Mouse (Mus musculus) heart, adult 11 months (tissue): Measurements from ENCODE around the gene Hist1h4c.

ENCODE experiments used
- DNase-seq: peaks from one replicate; pipeline ENCODE4 v3.0.0; 2022

Hist1h4c gene

DNA sequence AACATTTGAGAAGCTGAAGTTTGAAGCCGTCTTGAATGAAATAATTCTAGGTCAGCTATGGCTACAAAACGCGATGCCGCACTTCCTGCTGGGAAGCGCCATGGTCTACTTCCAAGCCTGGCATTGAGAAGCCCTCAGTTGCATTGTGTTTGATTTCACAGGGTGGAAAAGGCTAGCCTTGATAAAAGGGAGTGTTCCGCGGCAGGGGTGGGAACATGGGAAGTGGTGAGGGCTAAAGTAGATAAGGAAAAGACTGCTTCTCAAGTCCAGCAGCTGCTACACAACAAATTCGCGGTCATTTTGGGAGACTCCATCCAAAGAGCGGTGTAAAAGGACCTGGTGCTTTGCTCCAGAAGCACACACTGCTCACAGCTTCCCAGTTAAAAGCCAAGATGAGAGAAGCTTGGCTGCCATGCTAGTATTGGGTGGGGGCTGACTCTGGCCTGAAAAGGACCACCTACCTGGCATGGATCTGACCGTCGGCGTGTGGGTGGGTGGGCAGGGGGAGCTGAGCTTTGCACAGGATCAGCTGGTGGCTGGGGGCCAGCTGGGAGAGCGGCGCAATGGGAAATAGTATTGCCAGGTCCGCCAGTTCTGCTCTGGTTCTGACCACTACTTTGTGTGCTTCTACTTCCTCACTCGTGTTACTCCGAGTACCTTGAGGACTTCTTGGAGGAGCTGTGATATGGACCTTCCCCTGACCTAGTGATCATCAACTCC lies 30.4 kb upstream of the Hist1h4c start:
- DNase-seq, result peak; percentile 91

DNA sequence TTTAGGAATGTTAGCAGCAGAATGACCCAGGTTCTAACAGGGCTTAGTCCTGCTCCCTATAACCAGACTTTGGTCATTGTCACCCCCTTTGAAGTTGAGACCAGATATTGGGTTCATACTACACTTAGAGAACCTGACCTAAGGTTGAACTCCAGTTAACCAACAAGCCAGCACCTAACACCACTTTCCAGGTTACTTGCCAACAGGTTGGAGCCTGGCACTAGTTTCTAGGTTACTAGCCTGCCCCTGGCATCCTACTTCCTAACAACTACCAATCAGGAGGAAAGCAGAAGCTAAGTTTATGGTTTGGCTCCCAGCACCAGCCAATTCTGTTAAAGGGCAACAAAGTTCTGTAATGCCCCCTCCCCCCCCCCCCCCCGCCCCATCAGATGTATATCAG lies 27.0 kb upstream of the Hist1h4c start:
- peak; percentile 50 for DNase-seq

DNA sequence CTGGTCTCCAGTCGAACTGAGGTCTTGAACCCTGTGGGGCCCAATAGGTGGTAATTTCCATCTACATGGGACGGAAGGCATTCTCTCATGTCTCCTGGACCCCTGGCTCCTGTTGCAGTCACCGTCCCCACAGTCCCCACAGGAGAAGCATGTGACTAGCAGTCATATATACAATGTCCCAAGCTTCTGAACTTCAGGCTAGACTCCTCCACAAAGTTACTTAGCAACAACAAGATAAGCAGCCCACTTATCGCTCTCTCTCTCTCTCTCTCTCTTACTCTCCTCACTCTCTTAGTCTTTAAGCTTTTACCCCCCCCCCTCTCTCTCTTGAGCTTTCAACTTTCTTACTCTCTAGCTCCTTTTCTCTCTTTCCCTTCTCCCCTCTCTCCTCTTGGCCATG lies 26.0 kb upstream of the Hist1h4c start:
- DNase-seq, result no peak

DNA sequence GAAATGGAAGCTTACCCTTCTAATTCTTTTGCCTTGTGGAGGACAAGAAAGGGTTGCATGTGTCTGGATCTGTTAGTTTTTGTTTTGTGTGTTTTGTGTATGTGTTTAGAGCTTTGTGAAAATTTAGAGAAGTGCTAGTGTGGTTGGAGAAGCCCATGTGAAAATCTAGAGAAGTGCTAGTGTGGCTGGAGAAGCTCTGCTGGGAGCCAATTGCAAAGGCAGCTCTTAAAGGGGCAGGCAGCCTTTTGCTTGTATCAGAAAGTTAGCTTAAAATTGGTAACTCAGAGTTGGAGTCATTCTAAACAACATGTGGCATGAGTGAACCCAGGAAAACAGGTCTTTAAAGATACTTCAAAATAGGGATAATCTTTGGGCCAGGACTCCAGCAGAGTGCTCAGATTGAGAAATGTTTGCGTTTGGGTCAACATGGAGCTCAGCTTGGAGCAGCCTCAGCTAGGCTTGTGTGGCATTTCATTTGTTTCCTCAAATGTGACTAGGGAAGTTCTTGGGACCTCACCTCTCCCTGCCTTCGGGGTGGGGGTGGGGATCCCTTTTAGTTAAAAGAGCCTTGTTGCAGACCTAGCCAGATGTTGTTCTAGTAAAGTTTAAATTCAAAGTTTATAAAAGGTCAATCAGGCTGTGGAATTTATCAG lies 19.5 kb upstream of the Hist1h4c start:
- peak; percentile 86 for DNase-seq

DNA sequence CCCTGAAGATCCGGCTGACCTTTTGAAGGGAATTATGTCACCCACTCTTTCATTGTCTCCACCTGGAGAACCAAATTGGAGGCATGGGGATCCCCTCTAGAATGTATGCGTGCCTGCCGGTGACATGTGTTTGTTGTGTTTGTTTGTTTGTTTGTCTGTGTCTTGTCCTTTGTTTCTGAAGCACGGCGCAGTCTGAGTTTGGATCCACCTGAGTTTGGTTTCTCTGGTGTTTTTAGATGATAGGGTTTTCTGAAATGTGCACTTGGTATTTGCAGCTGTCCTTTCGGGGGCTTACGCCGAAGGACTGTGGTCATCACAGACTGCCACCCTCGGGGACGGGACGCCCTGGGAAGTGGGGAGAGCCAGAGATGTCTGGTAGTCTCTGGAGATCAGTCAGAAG lies 18.9 kb upstream of the Hist1h4c start:
- DNase-seq, result peak; percentile 84

DNA sequence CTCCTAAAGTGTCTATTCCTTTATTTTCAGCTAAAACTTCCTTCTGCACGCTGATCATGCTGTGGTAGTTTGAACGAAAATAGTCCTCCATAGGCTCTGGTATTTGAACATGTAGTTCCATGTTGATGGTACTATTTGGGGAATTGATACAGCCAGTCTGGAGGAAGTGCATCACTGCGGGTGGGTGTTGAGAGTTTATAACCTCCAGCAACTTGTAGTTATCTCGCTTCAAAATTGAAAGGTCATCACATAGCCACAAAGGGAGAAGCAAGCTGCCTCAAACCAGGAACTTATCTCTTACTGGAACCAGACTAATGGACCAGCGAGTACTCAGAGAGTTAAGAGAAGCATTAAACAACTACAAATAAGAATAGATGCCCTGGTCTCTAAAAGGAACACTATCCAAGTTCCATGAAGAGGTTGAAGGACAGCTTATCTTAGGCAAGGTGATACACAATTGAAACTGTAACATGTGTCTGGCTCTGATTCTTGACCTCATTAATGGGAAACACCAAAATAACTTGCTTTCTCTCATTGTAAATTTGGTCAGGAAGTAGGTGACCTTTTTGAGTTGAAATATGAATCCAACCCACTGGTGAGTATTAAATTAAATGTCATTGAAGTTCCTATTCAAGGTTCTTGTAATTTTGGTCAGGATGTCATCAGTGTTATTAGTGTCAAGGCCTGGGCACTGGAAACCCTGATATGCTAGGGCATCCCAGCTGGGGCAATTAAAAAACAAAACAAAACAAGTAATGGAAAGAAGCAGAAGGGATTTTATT lies 18.2 kb upstream of the Hist1h4c start:
- DNase-seq, result peak; percentile 90

DNA sequence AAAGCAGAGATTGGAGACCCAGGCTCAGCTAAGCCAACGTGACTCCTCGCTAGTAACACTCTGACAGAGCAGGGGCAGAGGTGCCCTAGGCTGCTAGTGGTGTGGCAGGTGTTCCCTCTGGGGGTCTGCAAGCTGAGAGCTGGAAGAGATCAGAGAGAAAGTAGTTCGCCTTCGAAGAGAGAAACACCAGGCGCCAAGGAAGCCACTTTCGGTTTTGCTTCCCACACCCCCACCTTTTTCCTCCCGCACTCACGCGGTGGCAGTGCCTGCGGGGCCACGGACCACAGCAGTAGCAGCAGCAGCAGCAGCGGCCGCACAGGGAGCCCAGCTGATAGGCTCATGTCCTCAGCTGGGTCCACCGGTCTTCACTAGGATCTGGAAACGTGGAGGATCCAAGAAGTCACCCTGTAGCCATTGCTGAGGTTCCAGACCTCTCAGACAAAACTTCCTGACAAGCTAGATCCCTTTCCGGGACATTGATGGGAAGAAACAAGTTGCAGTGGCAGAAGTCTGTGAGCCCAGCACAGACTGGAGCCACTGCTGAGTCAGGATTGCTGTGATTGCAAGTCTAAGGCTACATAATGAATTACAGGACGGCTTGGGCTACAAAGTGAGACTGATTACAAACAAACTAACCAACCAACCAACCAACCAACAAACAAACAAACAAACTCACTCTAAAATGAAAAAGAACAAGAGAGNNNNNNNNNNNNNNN lies 12.3 kb upstream of the Hist1h4c start, which contains the start of gene Hfe:
Gene Hfe (minus strand): TSS at position 481 of the 716 bp plus-strand sequence.
- peak; percentile 98 for DNase-seq

DNA sequence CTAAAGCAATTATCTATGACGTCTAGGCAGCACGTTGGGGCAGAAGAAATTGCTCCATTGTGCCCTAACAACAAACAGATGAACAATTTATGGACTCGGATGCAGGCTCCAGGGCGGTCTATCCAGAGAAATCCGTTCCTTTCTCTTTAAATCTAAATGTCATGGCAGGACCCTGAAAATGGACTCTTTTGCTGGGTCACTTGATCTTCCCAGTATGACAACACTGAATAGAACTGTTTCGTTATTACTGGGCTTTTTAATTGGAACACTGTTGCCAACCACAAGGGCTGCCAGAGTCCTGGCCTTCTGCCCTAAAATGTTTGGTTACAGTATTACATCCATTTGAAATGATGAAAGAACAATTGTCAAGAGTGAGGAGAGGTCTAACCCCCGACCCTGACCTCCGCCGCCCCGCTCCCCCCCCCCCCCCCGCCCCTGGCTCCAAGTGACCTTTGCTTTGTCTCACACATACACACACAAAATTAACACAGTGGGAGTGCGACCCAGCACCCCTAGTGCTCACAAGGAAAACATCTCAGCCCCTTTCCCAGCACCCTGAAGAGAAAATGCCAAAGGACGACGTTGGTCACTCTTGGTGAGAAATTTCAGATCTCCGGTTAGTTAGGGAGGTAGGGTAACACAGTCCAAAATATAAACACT lies 11.6 kb upstream of the Hist1h4c start:
- DNase-seq, result peak; percentile 85

DNA sequence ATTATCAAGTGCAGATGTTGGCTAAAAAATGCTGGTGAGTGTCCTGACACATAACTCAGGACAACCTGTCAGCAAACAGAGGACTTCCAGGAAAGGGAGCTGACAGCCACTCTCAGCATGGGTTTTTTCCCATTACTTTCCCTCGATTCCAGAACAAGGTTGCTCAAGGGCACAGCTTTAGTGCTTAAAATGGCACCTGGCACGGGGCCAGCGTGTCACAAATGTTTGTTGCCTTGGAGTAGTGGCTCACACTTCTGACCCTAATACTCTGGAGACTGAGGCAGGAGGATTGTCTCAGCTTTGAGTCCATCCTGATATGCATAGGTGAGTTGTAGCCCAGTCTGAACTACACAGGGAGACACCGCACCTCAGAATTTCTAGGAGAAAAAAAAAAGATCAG lies 10.4 kb upstream of the Hist1h4c start:
- peak; percentile 81 for DNase-seq

DNA sequence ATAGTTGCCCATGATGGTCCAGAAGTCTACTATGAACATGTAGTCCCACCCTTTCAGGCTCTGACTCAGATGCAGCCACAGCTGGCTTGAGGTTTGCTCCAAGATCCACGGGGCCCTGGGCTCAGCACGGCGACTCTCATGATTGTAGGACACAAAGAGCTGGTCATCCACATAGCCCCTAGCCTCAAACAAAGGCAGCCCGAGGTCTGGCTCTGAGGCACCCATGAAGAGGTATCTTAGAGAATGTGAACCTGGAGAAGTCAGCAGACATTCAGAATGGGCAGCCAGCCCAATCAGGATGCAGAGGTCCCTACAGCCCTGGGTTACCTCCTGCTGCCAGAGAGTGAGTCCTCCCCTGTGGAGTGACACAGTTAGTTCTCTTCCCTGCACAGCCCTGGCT lies 9.8 kb upstream of the Hist1h4c start:
- peak; percentile 81 for DNase-seq

DNA sequence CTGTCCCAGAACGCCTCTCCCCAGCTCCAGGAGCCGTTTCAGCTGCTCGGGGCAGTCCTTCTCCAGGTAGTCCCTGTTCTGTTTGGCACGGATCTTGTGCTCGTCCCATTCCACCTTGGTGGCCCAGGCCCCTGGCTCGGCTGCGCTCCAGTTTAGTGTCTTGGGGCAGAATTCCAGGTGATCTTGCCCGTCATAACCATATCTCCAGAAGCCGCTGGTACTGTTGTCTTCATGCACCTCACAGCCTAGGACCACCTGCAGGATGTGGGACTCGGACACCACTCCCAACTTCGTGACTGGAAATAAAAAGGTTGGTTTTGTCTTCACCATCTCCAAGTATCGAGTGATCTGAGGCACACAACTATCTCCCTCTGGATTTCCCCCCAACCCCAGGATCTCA lies 8.5 kb upstream of the Hist1h4c start:
- DNase-seq, result peak; percentile 87

DNA sequence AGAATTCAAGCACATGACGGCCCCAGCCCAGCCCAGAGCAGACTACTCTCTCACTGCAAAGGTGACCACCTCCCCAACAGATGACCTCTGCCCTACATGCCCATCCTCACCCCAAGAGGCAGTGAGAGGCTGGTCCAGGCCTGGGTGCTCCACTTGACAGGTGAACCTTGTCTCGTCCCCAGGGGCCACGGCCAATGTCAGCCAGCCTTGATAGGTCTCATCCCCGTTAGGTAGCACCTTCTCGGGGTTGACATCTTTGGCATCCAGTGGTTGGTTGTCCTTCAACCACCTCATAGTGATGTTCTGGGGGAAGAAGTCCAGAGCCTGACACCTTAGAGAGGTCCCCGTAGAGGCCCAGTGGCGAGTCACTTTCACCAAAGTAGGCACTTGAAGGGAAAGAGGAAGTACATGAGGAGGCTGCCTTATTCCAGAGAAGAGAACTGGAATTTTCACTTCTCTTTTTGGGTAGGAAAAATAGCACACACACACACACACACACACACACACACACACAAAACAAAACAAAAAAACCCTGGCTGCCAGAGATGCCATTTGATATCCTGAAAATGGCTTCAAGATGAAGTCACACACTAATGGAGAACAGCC lies 7.6 kb upstream of the Hist1h4c start:
- peak; percentile 93 for DNase-seq

DNA sequence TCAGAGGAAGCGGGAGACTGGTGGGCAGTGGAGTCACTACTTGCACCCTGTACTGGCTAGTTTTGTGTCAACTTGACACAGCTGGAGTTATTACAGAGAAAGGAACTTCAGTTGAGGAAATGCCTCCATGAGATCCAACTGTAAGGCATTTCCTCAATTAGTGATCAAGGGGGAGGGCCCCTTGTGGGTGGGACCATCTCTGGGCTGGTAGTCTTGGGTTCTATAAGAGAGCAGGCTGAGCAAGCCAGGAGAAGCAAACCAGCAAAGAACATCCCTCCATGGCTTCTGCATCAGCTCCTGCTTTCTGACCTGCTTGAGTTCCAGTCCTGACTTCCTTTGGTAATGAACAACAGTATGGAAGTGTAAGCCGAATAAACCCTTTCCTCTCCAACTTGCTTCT lies 4.5 kb upstream of the Hist1h4c start:
- DNase-seq, result peak; percentile 92

DNA sequence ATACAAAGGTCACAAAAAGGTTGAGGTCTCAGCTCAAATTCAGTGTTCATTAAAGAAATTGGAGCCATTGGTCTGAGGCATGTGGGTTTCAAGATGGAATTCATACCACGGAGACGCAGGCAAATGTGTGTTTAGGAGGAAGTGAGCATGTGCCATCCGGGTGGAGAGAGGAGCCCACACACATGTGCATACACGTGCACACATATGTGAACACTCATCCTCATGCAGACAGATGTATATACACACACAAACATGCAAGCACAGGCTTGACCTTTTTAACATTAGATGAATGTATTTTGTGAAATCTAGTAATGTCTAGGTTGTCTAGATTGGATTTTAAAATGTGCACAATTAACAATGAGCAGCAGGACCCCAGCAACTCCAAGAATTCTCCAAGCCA lies 4.0 kb upstream of the Hist1h4c start:
- peak; percentile 54 for DNase-seq

DNA sequence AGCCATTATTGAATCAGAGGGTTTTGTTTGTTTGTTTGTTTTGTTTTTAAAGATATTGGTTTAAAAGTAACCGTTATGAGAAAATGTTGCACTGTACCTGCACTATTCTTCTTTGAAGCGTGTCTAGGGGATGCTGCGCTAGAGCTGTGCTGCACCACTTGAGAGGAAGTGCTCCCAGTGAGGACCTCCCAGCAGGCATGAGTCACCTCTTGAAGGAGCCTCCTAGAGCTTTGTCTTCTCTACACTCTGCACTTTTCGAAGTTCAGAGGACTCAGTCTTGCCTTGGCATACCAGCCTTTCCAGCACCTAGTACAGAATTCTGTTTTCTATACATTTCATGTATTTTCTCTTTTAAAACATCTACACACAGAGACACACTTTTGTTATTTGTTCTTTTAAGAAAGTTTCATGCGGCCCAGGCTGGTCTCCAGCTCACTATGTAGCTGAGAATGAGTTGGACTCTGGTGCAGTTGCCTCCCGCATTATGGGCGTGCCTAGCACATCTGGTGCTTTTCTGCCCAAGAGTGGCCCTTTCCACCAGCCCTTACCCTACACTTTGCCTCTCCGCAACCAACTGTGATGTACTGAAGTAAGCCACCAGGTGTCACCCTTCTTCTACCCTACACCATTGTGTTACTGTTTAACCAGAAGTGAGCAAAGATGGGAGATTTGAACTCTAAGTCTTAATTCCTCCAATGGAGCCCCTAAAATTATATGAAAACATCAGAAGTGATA lies 2.7 kb upstream of the Hist1h4c start:
- DNase-seq, result peak; percentile 97

DNA sequence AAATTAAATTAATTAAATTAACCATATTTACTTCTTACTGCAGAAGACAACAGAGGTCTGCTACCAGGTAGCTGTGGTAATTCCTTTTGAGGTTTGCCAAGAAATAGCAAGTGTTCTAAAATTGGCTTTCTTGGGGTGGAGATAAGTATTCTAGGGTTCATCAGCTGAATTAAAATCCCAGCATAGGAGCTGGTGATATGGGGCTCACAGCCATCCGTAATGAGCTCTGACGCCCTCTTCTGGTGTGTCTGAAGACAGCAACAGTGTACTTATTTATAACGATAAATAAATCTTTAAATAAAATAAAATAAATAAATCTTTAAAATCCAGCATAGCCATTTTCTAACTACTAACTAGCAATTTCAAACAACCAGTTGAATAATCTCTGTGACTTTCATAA lies 1.5 kb upstream of the Hist1h4c start:
- no peak for DNase-seq

DNA sequence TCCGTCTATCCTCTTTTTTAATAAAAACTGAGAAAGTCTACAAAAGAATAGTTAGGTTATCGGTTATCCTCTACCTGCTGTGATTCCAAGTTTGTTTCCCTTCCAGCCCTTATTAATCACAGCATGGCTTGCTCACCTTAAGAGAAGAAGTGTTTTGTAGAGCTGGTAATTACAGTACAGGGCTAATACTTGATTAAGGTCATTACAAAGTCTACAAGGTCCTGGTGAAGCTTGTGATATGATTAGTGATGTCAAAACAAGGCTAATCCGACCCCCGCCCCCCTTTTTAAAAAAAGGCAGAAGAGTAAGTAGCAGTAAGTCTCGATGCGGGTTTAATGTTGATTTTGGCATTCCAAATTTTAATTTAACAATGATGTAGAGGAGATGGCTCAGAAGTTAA lies 742 bp upstream of the Hist1h4c start:
- peak; percentile 83 for DNase-seq

DNA sequence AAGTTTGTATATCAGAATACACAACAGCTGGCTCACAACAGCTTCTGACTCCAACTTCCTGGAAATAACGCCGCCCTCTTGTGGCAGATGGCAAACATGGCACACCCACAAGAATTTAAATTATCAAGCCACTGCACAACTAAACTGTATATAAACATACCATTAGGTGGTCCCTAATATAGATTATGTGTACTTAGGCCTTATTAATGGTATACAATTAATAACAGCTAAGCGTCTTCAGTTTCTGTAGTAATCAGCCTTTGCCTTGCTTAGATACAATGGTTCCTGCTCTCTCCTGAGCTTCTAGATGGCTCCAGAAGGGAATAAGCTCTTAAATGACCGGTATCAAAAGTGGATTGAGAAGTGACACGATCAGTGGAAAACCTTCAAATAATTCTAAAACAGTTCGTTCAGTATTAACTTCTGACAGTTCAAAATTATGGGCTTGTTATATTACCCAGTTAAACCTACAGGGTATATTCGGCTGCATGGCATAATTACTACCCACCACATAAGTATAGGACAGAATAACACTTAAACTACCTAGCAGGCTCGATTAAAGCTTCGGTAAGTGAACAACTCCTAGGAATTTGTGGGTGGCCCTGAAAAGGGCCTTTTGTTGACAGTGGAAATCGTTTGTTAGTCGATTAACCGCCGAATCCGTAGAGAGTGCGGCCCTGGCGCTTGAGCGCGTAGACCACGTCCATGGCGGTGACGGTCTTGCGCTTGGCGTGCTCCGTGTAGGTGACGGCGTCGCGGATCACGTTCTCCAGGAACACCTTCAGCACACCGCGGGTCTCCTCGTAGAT lies 559 bp downstream of the Hist1h4c start:
- DNase-seq, result peak; percentile 91

DNA sequence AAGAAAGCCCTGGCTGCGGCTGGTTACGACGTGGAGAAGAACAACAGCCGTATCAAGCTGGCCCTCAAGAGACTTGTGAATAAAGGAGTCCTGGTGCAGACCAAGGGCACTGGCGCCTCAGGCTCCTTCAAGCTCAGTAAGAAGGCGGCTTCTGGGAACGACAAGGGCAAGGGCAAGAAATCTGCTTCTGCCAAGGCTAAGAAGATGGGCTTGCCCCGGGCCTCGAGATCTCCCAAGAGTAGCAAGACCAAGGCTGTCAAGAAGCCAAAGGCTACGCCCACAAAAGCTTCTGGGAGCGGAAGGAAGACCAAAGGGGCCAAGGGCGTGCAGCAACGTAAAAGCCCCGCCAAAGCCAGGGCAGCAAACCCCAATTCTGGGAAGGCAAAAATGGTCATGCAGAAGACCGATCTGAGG lies 2.2 kb downstream of the Hist1h4c start:
- peak; percentile 89 for DNase-seq

DNA sequence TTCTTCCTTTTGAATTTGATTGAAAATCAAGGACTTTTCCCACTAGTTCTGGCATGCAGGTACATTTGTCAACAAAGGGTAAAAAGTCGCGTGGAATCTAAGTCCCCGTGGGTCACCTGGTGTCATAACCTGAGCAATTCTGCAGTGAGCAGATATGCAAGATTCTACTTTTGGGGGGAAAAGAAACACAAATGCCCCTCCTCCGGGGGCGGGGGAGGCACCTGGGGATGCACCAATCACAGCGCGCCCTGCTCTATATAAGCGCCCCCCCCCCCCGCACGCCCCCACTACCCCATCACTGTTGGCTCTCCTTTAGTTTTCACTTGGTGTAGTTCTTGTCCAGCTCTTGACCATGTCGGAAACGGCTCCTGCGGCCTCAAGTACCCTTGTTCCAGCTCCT lies 2.7 kb downstream of the Hist1h4c start, which contains the start of gene Hist1h1t:
Gene Hist1h1t (plus strand): TSS at position 301 of the 400 bp plus-strand sequence.
- peak; percentile 84 for DNase-seq
